Mouse (Mus musculus) layer of hippocampus, adult 2 months (tissue): ENCODE measurements around the gene Kcnma1. TPM values are rescaled to one million over a fixed set of nuclear protein-coding genes. Genes with fewer than 3 reads are reported as not detected.

ENCODE experiments used
- DNase-seq, 2 experiments: peaks; one replicate each; pipeline ENCODE4 v3.0.0; 2022; ENCODE audit warnings: low spot score in 2 of 2
- H3K27ac ChIP-seq: fragments of 200-600 bp; 2 replicates; pipeline ENCODE4 v1.8.1; 2022
- H3K4me3 ChIP-seq: fragments of 200-600 bp; 2 replicates; pipeline ENCODE4 v1.8.1; 2022; ENCODE audit warnings: mild to moderate bottlenecking
- CTCF ChIP-seq: fragments of 200-600 bp; conservative IDR thresholded peaks from 2 replicates; pipeline ENCODE4 v1.8.1; 2022; ENCODE audit warnings: antibody characterized with exemption, mild to moderate bottlenecking, moderate library complexity
- total RNA-seq, 2 experiments: library from RNA; stranded (reverse); gene quantifications; 2 replicates each; pipeline ENCODE4 v1.2.3; 2021

The Kcnma1 gene
- total RNA-seq, 2 experiments from 2014 or later, result 141 to 145 TPM

GRCm38 (mm10) chr14:23882001-23882400 lies 132.3 kb downstream of the Kcnma1 start:
- no peak for TF ChIP-seq CTCF
- H3K27ac ChIP-seq, result no peak overlapping the region
- DNase-seq, result no peak
- H3K4me3 ChIP-seq, result no peak overlapping the region

- H3K4me3 ChIP-seq, result no peak overlapping the region
- no peak for DNase-seq
- no peak for TF ChIP-seq CTCF
- H3K27ac ChIP-seq, result peak overlapping the region; percentile 29; the same call in 1 of the 2 replicates
Observed at GRCm38 (mm10) chr14:23879331-23879730, 135.0 kb downstream of the Kcnma1 start.

- no peak overlapping the region for H3K4me3 ChIP-seq
- no peak overlapping the region for H3K27ac ChIP-seq
- no peak for DNase-seq
- TF ChIP-seq CTCF, result no peak
Observed at GRCm38 (mm10) chr14:23877561-23877960, 136.7 kb downstream of the Kcnma1 start.

GRCm38 (mm10) chr14:23874545-23874944 lies 139.7 kb downstream of the Kcnma1 start:
- Histone ChIP-seq H3K27ac (no peak overlapping the region), H3K4me3 (no peak overlapping the region)
- DNase-seq, result no peak
- TF ChIP-seq CTCF, result 0 out of 2 replicates have a peak, but pooled peaks have one; percentile 23

GRCm38 (mm10) chr14:23857034-23857433 lies 157.3 kb downstream of the Kcnma1 start:
- TF ChIP-seq CTCF, result no peak
- no peak for DNase-seq
- Histone ChIP-seq H3K27ac (no peak overlapping the region), H3K4me3 (no peak overlapping the region)

GRCm38 (mm10) chr14:23854946-23855345 lies 159.3 kb downstream of the Kcnma1 start:
- no peak for TF ChIP-seq CTCF
- Histone ChIP-seq H3K27ac (no peak overlapping the region), H3K4me3 (no peak overlapping the region)
- DNase-seq, result no peak

GRCm38 (mm10) chr14:23848529-23849141 lies 165.7 kb downstream of the Kcnma1 start:
- Histone ChIP-seq H3K27ac (peak overlapping the region; percentile 82), H3K4me3 (no peak overlapping the region)
- TF ChIP-seq CTCF, result no peak
- peak; percentile 36 to 51 for DNase-seq

- DNase-seq, result no peak
- no peak for TF ChIP-seq CTCF
- H3K27ac ChIP-seq, result no peak overlapping the region
- H3K4me3 ChIP-seq, result no peak overlapping the region
Observed at GRCm38 (mm10) chr14:23846706-23847105, 167.6 kb downstream of the Kcnma1 start.

GRCm38 (mm10) chr14:23842025-23842424 lies 172.3 kb downstream of the Kcnma1 start:
- peak overlapping the region; percentile 62 for H3K27ac ChIP-seq
- DNase-seq, result peak in 1 of 2 experiments; percentile 13
- no peak for TF ChIP-seq CTCF
- H3K4me3 ChIP-seq, result no peak overlapping the region

- H3K27ac ChIP-seq, result peak overlapping the region; percentile 6; the same call in 1 of the 2 replicates
- DNase-seq, result no peak
- no peak overlapping the region for H3K4me3 ChIP-seq
- no peak for TF ChIP-seq CTCF
Observed at GRCm38 (mm10) chr14:23839613-23840012, 174.7 kb downstream of the Kcnma1 start.

GRCm38 (mm10) chr14:23835387-23836111 lies 178.7 kb downstream of the Kcnma1 start:
- DNase-seq, result no peak
- Histone ChIP-seq H3K27ac (peak overlapping the region; percentile 39; the same call in 1 of the 2 replicates), H3K4me3 (no peak overlapping the region)
- no peak for TF ChIP-seq CTCF

- DNase-seq, result no peak
- H3K4me3 ChIP-seq, result no peak overlapping the region
- peak overlapping the region; percentile 67; the same call in 1 of the 2 replicates for H3K27ac ChIP-seq
- no peak for TF ChIP-seq CTCF
Observed at GRCm38 (mm10) chr14:23831284-23831683, 183.0 kb downstream of the Kcnma1 start.

GRCm38 (mm10) chr14:23830316-23830715 lies 184.0 kb downstream of the Kcnma1 start:
- TF ChIP-seq CTCF, result no peak
- Histone ChIP-seq H3K4me3 (no peak overlapping the region), H3K27ac (peak overlapping the region; percentile 67; the same call in 1 of the 2 replicates)
- no peak for DNase-seq

- no peak overlapping the region for H3K4me3 ChIP-seq
- peak overlapping the region; percentile 69 for H3K27ac ChIP-seq
- peak in 1 of 2 experiments; percentile 53 for DNase-seq
- no peak for TF ChIP-seq CTCF
Observed at GRCm38 (mm10) chr14:23828711-23829320, 185.5 kb downstream of the Kcnma1 start.
